Mouse (Mus musculus): Measurements from ENCODE around the gene Atp2a2.

DNA sequence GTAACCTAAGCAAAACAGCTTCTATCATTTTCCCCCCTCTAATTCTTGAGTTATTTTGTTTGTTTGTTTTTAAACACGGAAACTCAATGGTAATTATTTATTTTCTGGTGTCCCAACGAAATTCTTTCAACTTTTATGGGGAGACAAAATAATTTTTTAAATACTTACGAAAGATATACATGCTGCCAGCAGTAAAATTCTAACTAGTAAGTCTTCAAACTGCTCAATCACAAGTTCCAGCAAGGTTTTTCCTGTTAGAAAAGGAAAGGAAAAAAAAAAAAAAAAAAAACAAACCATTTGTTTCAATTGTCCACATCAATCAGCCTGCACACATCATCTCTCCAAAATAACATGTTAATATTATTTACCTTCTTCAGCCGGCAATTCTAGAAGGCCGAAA is 1.5 kb downstream of the Atp2a2 start:
- TF ChIP-seq HCFC1 (IDR thresholded peaks at IDR 0.05; ENCODE audit: borderline replicate concordance, insufficient read depth, low read length) (no peak), ZNF384 (IDR thresholded peaks at IDR 0.05; ENCODE audit: low read depth, low read length) (no peak)

Measured in ES-E14 (cell line).